Mouse (Mus musculus): Measurements from ENCODE around the gene Erc2. TPM values are rescaled to one million over a fixed set of nuclear protein-coding genes. Genes with fewer than 3 reads are reported as not detected.

Gene Erc2
- total and polyA plus RNA-seq, 3 experiments, result not detected

DNA sequence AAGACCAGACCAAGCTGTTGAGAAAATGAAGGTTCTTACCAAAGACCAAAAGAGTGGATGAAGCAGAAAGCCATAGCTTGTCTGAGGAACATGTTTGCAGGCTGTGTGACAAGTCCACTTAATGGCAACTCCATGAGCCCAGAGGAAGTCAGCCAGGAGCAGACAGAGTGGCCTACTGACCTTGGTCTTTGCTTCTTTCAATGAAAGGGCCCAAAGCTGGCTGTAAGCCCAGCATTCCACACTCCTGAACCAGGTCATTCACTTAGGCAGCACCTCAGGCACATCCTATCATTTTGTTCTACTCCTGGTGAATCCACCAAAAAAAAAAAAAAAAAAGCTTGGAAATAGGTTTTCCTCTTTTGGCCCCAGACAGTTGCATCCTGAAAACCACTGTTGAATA is 664.3 kb downstream of the Erc2 start:
- Histone ChIP-seq H3K27me3 (replicated peaks) (no peaks in the 10 kb centered on the region), H3K4me3 (replicated peaks in 1 of 3; ENCODE audit: low read depth in 2 of 3, low read length in 2 of 3, poor library complexity in 1 of 3) (no peak overlapping the region), H3K36me3 (replicated peaks in 1 of 2; ENCODE audit: control insufficient read depth in 1 of 2, insufficient read depth in 1 of 2, low read length in 1 of 2) (no peaks in the 10 kb centered on the region), H3K27ac (ENCODE audit: insufficient read depth, low read depth) (no peak overlapping the region), H3K9ac (ENCODE audit: insufficient read depth, low read depth) (no peak overlapping the region), H3K4me1 (ENCODE audit: control insufficient read depth in 1 of 2, insufficient read depth in 2 of 2) (no peaks in the 10 kb centered on the region), H3K4me2 (ENCODE audit: insufficient read depth, low read depth, poor library complexity, severe bottlenecking) (no peak overlapping the region), H3K79me2 (replicated peaks; ENCODE audit: control insufficient read depth, extremely low read depth, insufficient read depth, poor library complexity, severe bottlenecking) (no peaks in the 10 kb centered on the region), H3K9me3 (replicated peaks; ENCODE audit: low read length) (peaks cover 61% of the 10 kb centered on the region)
- in situ Hi-C loops (cut with MboI; ENCODE audit: low pct_ligation_motif_present, low pct_unique_long_range_greater_than_20kb, low sequenced_read_pairs) (no loop called here), dilution Hi-C loops (cut with MboI; ENCODE audit: extremely low pct_ligation_motif_present, extremely low pct_unique_long_range_greater_than_20kb, low sequenced_read_pairs) (no loop called here)
- no peak for DNase-seq (ENCODE audit: extremely low read depth)
- TF ChIP-seq ELF1 (IDR thresholded peaks at IDR 0.05; ENCODE audit: low read depth, low read length), result no peak
- TF ChIP-seq MAZ (IDR thresholded peaks at IDR 0.05; ENCODE audit: low read depth, low read length), result no peak
- TF ChIP-seq CHD1 (IDR thresholded peaks at IDR 0.05; ENCODE audit: low read depth, low read length), result no peak
- no peak for TF ChIP-seq E2F4 (IDR thresholded peaks at IDR 0.05; ENCODE audit: insufficient replicate concordance, low read depth, low read length)
- no peak for TF ChIP-seq USF2 (conservative IDR thresholded peaks at IDR 0.05; ENCODE audit: low read depth, low read length)
- no peak for TF ChIP-seq PAX5 (IDR thresholded peaks at IDR 0.05; ENCODE audit: low read length)

DNA sequence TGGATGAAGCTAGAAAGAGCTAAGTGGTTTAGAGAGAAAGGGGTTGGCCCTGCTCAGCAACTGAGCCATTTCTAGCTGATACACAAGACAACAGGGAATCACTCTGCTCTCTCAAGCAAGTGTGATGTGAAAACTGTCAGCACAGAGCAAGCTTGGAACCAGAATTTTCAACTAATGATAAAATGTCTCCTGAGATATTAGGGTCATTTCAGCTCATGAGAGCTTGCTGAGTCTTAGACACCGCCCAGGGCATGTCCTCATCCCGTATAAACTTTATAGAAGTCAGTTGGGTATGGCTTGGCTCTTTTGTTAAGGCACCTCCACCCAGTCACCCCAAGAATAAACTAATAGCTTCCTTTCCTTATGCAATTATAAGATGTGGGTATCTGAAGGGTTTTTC is 666.0 kb downstream of the Erc2 start:
- Histone ChIP-seq H3K4me1 (ENCODE audit: control insufficient read depth in 1 of 2, insufficient read depth in 2 of 2) (no peaks in the 10 kb centered on the region), H3K79me2 (replicated peaks; ENCODE audit: control insufficient read depth, extremely low read depth, insufficient read depth, poor library complexity, severe bottlenecking) (no peaks in the 10 kb centered on the region), H3K9ac (ENCODE audit: insufficient read depth, low read depth) (no peak overlapping the region), H3K27ac (ENCODE audit: insufficient read depth, low read depth) (no peak overlapping the region), H3K9me3 (replicated peaks; ENCODE audit: low read length) (peaks cover 65% of the 10 kb centered on the region), H3K4me2 (ENCODE audit: insufficient read depth, low read depth, poor library complexity, severe bottlenecking) (no peak overlapping the region), H3K4me3 (replicated peaks in 1 of 3; ENCODE audit: low read depth in 2 of 3, low read length in 2 of 3, poor library complexity in 1 of 3) (no peak overlapping the region), H3K27me3 (replicated peaks) (no peaks in the 10 kb centered on the region), H3K36me3 (replicated peaks in 1 of 2; ENCODE audit: control insufficient read depth in 1 of 2, insufficient read depth in 1 of 2, low read length in 1 of 2) (no peaks in the 10 kb centered on the region)
- dilution Hi-C loops (cut with MboI; ENCODE audit: extremely low pct_ligation_motif_present, extremely low pct_unique_long_range_greater_than_20kb, low sequenced_read_pairs) (no loop called here), in situ Hi-C loops (cut with MboI; ENCODE audit: low pct_ligation_motif_present, low pct_unique_long_range_greater_than_20kb, low sequenced_read_pairs) (no loop called here)
- TF ChIP-seq ZMIZ1 (IDR thresholded peaks at IDR 0.05; ENCODE audit: low read depth, low read length) (no peak), KAT2A (IDR thresholded peaks at IDR 0.05; ENCODE audit: insufficient replicate concordance, low read length) (no peak)
- DNase-seq (ENCODE audit: extremely low read depth), result no peak

GRCm38 (mm10) chr14:28288926-28289325 is 666.7 kb downstream of the Erc2 start:
- Histone ChIP-seq H3K9ac (ENCODE audit: insufficient read depth, low read depth) (no peak overlapping the region), H3K79me2 (replicated peaks; ENCODE audit: control insufficient read depth, extremely low read depth, insufficient read depth, poor library complexity, severe bottlenecking) (no peaks in the 10 kb centered on the region), H3K27ac (ENCODE audit: insufficient read depth, low read depth) (no peak overlapping the region), H3K4me1 (ENCODE audit: control insufficient read depth in 1 of 2, insufficient read depth in 2 of 2) (no peaks in the 10 kb centered on the region), H3K4me2 (ENCODE audit: insufficient read depth, low read depth, poor library complexity, severe bottlenecking) (no peak overlapping the region), H3K9me3 (replicated peaks; ENCODE audit: low read length) (peaks cover 63% of the 10 kb centered on the region), H3K36me3 (replicated peaks in 1 of 2; ENCODE audit: control insufficient read depth in 1 of 2, insufficient read depth in 1 of 2, low read length in 1 of 2) (no peaks in the 10 kb centered on the region), H3K27me3 (replicated peaks) (no peaks in the 10 kb centered on the region), H3K4me3 (replicated peaks in 1 of 3; ENCODE audit: low read depth in 2 of 3, low read length in 2 of 3, poor library complexity in 1 of 3) (no peak overlapping the region)
- dilution Hi-C loops (cut with MboI; ENCODE audit: extremely low pct_ligation_motif_present, extremely low pct_unique_long_range_greater_than_20kb, low sequenced_read_pairs) (no loop called here), in situ Hi-C loops (cut with MboI; ENCODE audit: low pct_ligation_motif_present, low pct_unique_long_range_greater_than_20kb, low sequenced_read_pairs) (no loop called here)
- no peak for DNase-seq (ENCODE audit: extremely low read depth)
- TF ChIP-seq SIN3A (IDR thresholded peaks at IDR 0.05; ENCODE audit: low read length), result no peak
- no peak for TF ChIP-seq BHLHE40 (IDR thresholded peaks at IDR 0.05; ENCODE audit: low read depth, low read length)
- TF ChIP-seq USF1 (IDR thresholded peaks at IDR 0.05; ENCODE audit: low read depth, low read length), result no peak
- TF ChIP-seq ZKSCAN1 (IDR thresholded peaks at IDR 0.05; ENCODE audit: borderline replicate concordance, low read depth, low read length), result no peak
- no peak for TF ChIP-seq NRF1 (IDR thresholded peaks at IDR 0.05; ENCODE audit: low read depth, low read length)
- no peak for TF ChIP-seq UBTF (IDR thresholded peaks at IDR 0.05; ENCODE audit: low read depth, low read length)
- no peak for TF ChIP-seq USF2 (conservative IDR thresholded peaks at IDR 0.05; ENCODE audit: low read depth, low read length)
- TF ChIP-seq MYC (IDR thresholded peaks at IDR 0.05; ENCODE audit: low read depth, low read length), result no peak
- no peak for TF ChIP-seq RCOR1 (conservative IDR thresholded peaks at IDR 0.05; ENCODE audit: low read depth, low read length)
- no peak for TF ChIP-seq MAX (IDR thresholded peaks at IDR 0.05; ENCODE audit: low read length)
- TF ChIP-seq TBP (conservative IDR thresholded peaks at IDR 0.05; ENCODE audit: low read depth, low read length), result no peak
- TF ChIP-seq PAX5 (IDR thresholded peaks at IDR 0.05; ENCODE audit: low read length), result no peak
- no peak for TF ChIP-seq KAT2A (IDR thresholded peaks at IDR 0.05; ENCODE audit: insufficient replicate concordance, low read length)
- TF ChIP-seq ZMIZ1 (IDR thresholded peaks at IDR 0.05; ENCODE audit: low read depth, low read length), result no peak
- no peak for TF ChIP-seq MAZ (IDR thresholded peaks at IDR 0.05; ENCODE audit: low read depth, low read length)
- TF ChIP-seq SMC3 (IDR thresholded peaks at IDR 0.05; ENCODE audit: low read depth, low read length), result no peak
- TF ChIP-seq IRF4 (IDR thresholded peaks at IDR 0.05; ENCODE audit: low read depth, low read length), result no peak
- no peak for TF ChIP-seq ZNF384 (IDR thresholded peaks at IDR 0.05; ENCODE audit: low read depth, low read length)

All from CH12.LX (cell line).